Mouse (Mus musculus): ENCODE measurements at regions not wholly inside any gene's neighbourhood (a gene's known extent, or its start where the extent isn't known, plus 50 kb on each side); places are given as distances from the start of the nearest gene placed in this dataset.
"Not testable (repeated sequence)": the region's sequence is repeated elsewhere in the genome, so short reads cannot be mapped to it uniquely, and the experiment has no call there.

DNA sequence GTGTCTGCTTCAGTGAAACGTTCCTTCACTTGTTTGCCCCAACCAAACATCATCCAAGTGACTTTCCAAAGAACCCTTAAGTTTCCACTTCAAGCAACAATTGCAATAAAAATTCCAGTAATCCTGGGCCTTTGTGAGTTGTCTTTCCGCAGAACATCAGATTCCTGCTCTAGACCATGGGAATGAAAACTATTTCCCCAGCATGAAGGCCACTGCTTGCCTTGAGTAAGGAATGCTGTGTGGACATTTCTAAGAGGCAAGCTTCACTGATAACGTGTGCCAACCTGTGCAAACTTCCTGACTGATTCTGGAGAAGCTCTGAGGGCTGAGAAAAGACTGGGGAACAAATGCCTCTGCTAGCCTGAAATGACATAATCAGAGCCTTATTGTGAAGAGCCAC is 214.7 kb downstream of the Lyplal1 start:
- intact Hi-C loops (cut with DNase I) = no loop called here
- no peak for DNase-seq (ENCODE audit: low spot score in 2 of 2)

GRCm38 (mm10) chr1:185905666-185906065 is 211.4 kb downstream of the Lyplal1 start:
- intact Hi-C loops (cut with DNase I) = no loop called here
- no peak for DNase-seq (ENCODE audit: low spot score in 2 of 2)

- intact Hi-C loops (cut with DNase I) = no loop called here
- DNase-seq (ENCODE audit: low spot score in 2 of 2) = no peak
Observed at GRCm38 (mm10) chr1:185915579-185915978, 201.5 kb downstream of the Lyplal1 start.

DNA sequence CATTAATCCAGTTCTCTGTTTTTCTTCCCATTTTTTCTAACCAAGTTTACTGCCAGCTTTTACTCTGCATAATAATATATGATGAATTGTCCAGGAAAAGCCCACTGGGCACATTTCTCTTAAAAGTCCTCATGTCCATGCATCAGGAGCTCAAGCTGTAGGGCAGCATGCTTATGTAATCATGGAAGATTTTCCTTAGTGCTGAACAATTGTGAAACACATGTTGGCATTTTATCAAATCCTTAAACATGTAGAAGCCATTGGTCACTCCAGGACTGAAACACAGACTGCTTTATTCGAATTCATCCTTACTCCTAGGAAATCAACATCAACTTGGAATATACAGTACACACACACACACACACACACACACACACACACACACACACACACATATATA is 198.4 kb downstream of the Lyplal1 start:
- intact Hi-C loops (cut with DNase I) = no loop called here
- DNase-seq (ENCODE audit: low spot score in 2 of 2) = peak in 1 of 2 experiments; percentile 3

DNA sequence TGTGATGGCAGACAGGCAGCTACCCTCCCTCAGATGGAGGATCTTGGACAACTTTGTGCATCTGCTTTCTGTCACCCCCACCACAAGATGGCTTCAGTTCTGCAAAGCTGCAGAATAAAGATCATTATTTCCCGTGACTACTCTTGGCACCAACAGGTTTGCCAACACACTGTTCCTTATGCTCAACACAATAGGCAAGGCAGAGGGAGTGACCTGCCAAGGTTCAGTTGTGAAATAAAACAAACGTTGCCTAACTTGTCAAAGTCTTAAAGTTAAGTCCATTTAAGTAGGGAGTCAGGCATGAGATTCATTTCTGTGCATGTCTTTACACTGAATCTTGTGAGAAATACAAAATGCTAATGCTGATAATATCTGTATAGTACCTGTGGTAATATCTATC is 193.4 kb downstream of the Lyplal1 start:
- intact Hi-C loops (cut with DNase I) = no loop called here
- DNase-seq (ENCODE audit: low spot score in 2 of 2) = no peak

GRCm38 (mm10) chr1:185929000-185929399 is 188.1 kb downstream of the Lyplal1 start:
- DNase-seq (ENCODE audit: low spot score in 2 of 2) = no peak
- intact Hi-C loops (cut with DNase I) = no loop called here

DNA sequence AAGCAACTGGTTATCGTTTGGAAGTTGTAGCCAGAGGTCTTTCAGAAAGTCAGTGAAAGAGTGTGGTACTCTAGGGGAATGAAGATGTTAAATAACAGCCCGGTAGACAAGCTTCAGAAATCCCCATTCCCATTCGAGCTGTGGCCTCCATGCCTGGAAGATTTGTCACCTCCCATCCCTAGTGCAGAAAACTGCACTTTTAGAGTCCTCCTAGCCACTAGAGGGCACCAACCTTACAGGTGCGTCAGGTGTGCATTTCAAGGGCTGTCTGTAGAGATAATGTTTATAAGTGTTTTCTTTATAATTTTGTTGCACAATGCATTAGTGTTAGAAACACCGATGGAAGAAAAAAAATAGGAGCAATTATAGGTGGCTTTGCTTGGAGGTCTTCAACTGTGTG is 187.3 kb downstream of the Lyplal1 start:
- intact Hi-C loops (cut with DNase I) = no loop called here

GRCm38 (mm10) chr1:185933623-185934022 is 183.5 kb downstream of the Lyplal1 start:
- DNase-seq (ENCODE audit: low spot score in 2 of 2) = no peak
- intact Hi-C loops (cut with DNase I) = no loop called here

More for the DNA sequence above, 187.3 kb downstream of the Lyplal1 start:
- DNase-seq (ENCODE audit: low spot score in 2 of 2) = no peak

GRCm38 (mm10) chr1:185937026-185937425 is 180.1 kb downstream of the Lyplal1 start:
- intact Hi-C loops (cut with DNase I) = no loop called here
- DNase-seq (ENCODE audit: low spot score in 2 of 2) = no peak

- intact Hi-C loops (cut with DNase I) = no loop called here
- no peak for DNase-seq (ENCODE audit: low spot score in 2 of 2)
Observed at GRCm38 (mm10) chr1:185939914-185940313, 177.2 kb downstream of the Lyplal1 start.

- intact Hi-C loops (cut with DNase I) = no loop called here
- no peak for DNase-seq (ENCODE audit: low spot score in 2 of 2)
Observed at GRCm38 (mm10) chr1:185940511-185940910, 176.6 kb downstream of the Lyplal1 start.

DNA sequence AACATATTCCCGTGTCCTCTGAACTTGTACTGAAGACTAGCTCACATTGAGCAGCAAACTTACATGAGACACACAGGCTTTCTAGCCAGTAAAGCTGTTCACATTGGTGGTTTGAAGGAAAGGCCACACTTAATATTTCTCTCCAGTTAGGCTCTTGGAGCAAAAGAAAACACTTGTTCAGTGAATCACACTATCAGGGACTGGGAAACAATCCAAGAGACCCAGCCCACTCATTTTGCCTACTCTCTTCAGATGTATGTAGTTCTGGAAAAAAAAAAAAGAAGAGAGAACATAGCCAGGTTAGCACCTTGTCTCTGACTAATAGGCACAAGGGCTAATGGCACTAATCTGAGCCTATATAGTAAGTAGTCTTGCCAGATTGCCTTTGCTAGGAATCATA is 165.9 kb downstream of the Lyplal1 start:
- peak; percentile 17 to 50 for DNase-seq (ENCODE audit: low spot score in 2 of 2)

GRCm38 (mm10) chr1:185955821-185956220 is 161.3 kb downstream of the Lyplal1 start:
- DNase-seq (ENCODE audit: low spot score in 2 of 2); intact Hi-C loops (cut with DNase I): not testable (repeated sequence)

More for the DNA sequence above, 165.9 kb downstream of the Lyplal1 start:
- intact Hi-C loops (cut with DNase I) = no loop called here

DNA sequence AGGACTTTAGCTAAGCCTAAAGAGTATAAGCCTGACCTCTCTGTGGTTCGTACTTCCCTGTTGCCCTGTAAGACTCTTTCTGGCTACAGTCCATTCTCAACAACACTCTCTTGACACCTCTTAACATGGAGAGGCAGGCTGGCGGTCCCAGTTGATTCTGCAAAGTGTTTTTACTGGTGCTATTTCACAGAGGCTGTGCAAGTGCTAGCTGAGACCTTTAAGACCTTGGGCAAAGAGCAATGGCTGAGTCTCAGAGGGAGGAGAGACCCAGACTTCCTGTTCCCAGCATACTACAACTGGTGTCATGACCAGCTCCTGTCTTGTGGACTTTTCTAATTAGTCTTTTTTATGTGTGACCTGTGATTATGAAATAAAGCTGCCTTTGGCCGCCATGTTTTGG is 159.6 kb downstream of the Lyplal1 start:
- DNase-seq (ENCODE audit: low spot score in 2 of 2) = no peak
- intact Hi-C loops (cut with DNase I) = no loop called here

- no peak for DNase-seq (ENCODE audit: low spot score in 2 of 2)
- intact Hi-C loops (cut with DNase I) = no loop called here
Observed at GRCm38 (mm10) chr1:185958276-185958675, 158.8 kb downstream of the Lyplal1 start.

- DNase-seq (ENCODE audit: low spot score in 2 of 2) = peak in 1 of 2 experiments; percentile 30
Observed at GRCm38 (mm10) chr1:185962606-185963005, 154.5 kb downstream of the Lyplal1 start.

DNA sequence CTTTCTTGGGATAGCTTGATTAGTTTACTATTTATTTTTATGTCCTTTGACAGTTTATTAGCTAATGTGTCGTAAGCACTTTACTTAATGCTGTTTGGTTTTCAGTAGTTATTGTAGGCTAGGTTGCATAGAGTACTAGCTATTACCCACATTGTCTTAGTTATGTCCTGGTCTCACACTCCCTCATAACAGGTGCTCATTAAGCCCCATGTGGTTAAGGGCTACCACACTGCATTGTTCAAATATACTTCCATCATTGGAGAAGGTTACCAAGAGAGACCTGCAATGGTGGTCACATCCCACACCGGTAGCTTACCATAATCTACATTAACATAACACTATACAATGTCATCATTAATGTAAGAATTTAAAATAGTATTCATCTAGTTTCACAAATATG is 153.3 kb downstream of the Lyplal1 start:
- DNase-seq (ENCODE audit: low spot score in 2 of 2) = no peak
- intact Hi-C loops (cut with DNase I) = no loop called here

More at GRCm38 (mm10) chr1:185962606-185963005, 154.5 kb downstream of the Lyplal1 start:
- intact Hi-C loops (cut with DNase I) = no loop called here

GRCm38 (mm10) chr1:185964426-185964825 is 152.7 kb downstream of the Lyplal1 start:
- DNase-seq (ENCODE audit: low spot score in 2 of 2) = no peak
- intact Hi-C loops (cut with DNase I) = no loop called here

- DNase-seq (ENCODE audit: low spot score in 2 of 2) = no peak
- intact Hi-C loops (cut with DNase I) = no loop called here
Observed at GRCm38 (mm10) chr1:185967227-185967626, 149.9 kb downstream of the Lyplal1 start.

GRCm38 (mm10) chr1:185967816-185968215 is 149.3 kb downstream of the Lyplal1 start:
- DNase-seq (ENCODE audit: low spot score in 2 of 2) = no peak
- intact Hi-C loops (cut with DNase I) = no loop called here

DNA sequence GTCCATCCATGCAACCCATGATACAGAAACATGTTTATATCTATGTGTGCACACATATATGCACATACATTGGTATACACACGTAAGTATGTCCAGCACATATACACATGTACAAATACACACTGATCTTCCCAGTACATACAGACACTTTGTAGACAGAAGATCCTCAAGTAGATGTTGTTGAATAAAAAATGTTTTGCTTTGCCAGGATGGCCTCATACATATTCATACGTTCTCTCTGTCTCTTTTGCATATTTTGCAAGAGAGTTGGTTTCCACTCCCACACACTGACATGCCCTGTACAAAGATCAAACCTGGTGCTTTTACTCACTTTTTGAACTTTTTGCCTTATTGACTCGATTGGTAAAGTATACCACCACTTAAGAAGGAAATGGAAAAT is 148.5 kb downstream of the Lyplal1 start:
- no peak for DNase-seq (ENCODE audit: low spot score in 2 of 2)
- intact Hi-C loops (cut with DNase I) = no loop called here

DNA sequence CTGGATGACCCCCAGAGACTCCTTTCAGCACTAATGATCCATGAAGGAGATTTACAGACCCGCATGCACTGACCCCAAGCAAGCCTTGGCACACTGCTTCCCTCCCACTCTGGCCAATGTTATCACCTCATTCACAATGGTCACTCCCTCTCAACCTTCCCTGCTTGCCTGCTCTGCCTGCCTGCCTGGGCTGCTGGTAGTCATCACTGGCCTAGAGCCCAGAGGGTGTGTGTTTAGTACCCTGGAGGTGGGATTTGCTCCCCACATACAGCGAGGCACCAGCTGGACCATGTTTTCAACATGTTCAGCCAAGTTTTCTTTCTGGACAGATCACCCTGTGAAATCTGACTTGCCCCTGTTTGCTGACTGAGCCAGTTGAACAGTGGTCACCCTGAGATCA is 147.9 kb downstream of the Lyplal1 start:
- DNase-seq (ENCODE audit: low spot score in 2 of 2) = no peak
- intact Hi-C loops (cut with DNase I) = no loop called here

All from left cerebral cortex, postnatal 25 days (tissue).